ENCODE assay signal across 11 mouse cellular contexts in genomic region chr16:17743279-17743678, GRCm38 (mm10). TPM values are rescaled to one million over a fixed set of nuclear protein-coding genes. Genes with fewer than 3 reads are reported as not detected.
A peak's percentile ranks its signal among the peaks of the same experiment; 100 is the strongest.
DNase-seq lines count a peak whose midpoint lies in the region; ATAC-seq and TF ChIP-seq lines count a peak whose summit lies in the region.
"Had no signal": no experiment of that assay in that cellular context is flagged by ENCODE, and none has a peak within 500 bp of the region (broad histone marks: within the 10 kb centered on the region; RNA-seq: fewer than 3 reads in every experiment).

No protein-coding gene starts in this region.

- TF ChIP-seq CTCF in heart, postnatal 0 days (IDR thresholded peaks at IDR 0.05; ENCODE audit: low read depth), result peak; percentile 48

- no peak overlapping the region for H3K27ac ChIP-seq in heart, postnatal 0 days (ENCODE audit: low read depth)
- no peak overlapping the region for H3K27ac ChIP-seq in forebrain, embryonic 14.5 days (ENCODE audit: low read depth, low read length)
- H3K27ac ChIP-seq: neural tube, embryonic 15.5 days had no signal

- intact Hi-C loops in heart, postnatal 25 days (cut with DNase I), result no loop called here

- 32% methylated on average over 4 of the region's 4 CpGs for WGBS in heart, postnatal 0 days
- 38% methylated on average over 4 of the region's 4 CpGs for WGBS in forebrain, embryonic 14.5 days

- no peak overlapping the region for H3K4me3 ChIP-seq in heart, postnatal 0 days (ENCODE audit: low read depth, low read length)
- H3K4me3 ChIP-seq in forebrain, embryonic 14.5 days (ENCODE audit: low read depth, low read length), result no peak overlapping the region
- H3K4me3 ChIP-seq: neural tube, embryonic 15.5 days had no signal

- H3K4me2 ChIP-seq in heart, postnatal 0 days (ENCODE audit: low read depth, low read length), result no peak overlapping the region
- no peak overlapping the region for H3K4me2 ChIP-seq in forebrain, embryonic 14.5 days (ENCODE audit: low read length)
- H3K4me2 ChIP-seq: heart, embryonic 11.5 days; neural tube, embryonic 15.5 days had no signal

- DNase-seq in heart, postnatal 0 days (ENCODE audit: low spot score), result no peak
- no peak for DNase-seq in heart, postnatal 25 days (ENCODE audit: low spot score)
- DNase-seq in 3134 (ENCODE audit: extremely low read depth, insufficient read length, low spot score) (peak; percentile 38), adipocyte (ENCODE audit: low spot score) (peak; percentile 50)
- peak; percentile 37 to 62 for DNase-seq in kidney, postnatal 4 days
- no peak for DNase-seq in forebrain, embryonic 14.5 days (ENCODE audit: low spot score)
- no peak for DNase-seq in ovary, postnatal 14 days (ENCODE audit: low spot score)
- no peak for DNase-seq in cerebellum, adult 9-11 months

- H3K36me3 ChIP-seq in heart, postnatal 0 days (replicated peaks; ENCODE audit: control insufficient read depth, insufficient read depth, low read length), result no peaks in the 10 kb centered on the region
- H3K36me3 ChIP-seq in forebrain, embryonic 14.5 days (ENCODE audit: control insufficient read depth, insufficient read depth, low read length), result no peaks in the 10 kb centered on the region
- H3K36me3 ChIP-seq: neural tube, embryonic 15.5 days had no signal

- no peak overlapping the region for H3K9ac ChIP-seq in heart, postnatal 0 days (replicated peaks; ENCODE audit: low read depth, low read length)
- no peak overlapping the region for H3K9ac ChIP-seq in forebrain, embryonic 14.5 days (ENCODE audit: low read length)
- H3K9ac ChIP-seq: neural tube, embryonic 15.5 days had no signal

- peaks cover 8% of the 10 kb centered on the region; the same call in 1 of the 2 replicates for H3K9me3 ChIP-seq in heart, postnatal 0 days (replicated peaks; ENCODE audit: control insufficient read depth, low read length)
- no peaks in the 10 kb centered on the region for H3K9me3 ChIP-seq in forebrain, embryonic 14.5 days (replicated peaks; ENCODE audit: control insufficient read depth, low read length)
- H3K9me3 ChIP-seq: neural tube, embryonic 15.5 days had no signal

- no peaks in the 10 kb centered on the region for H3K27me3 ChIP-seq in heart, postnatal 0 days (ENCODE audit: control insufficient read depth, insufficient read depth, low read length)
- no peaks in the 10 kb centered on the region for H3K27me3 ChIP-seq in forebrain, embryonic 14.5 days (replicated peaks; ENCODE audit: control insufficient read depth, insufficient read depth, low read length)
- H3K27me3 ChIP-seq: neural tube, embryonic 15.5 days had no signal

- ATAC-seq in heart, postnatal 0 days (ENCODE audit: insufficient read depth, low read depth), result peak; percentile 49; the same call in 1 of the 2 replicates
- ATAC-seq in forebrain, embryonic 14.5 days, result no peak

- H3K4me1 ChIP-seq in heart, postnatal 0 days (ENCODE audit: control insufficient read depth, insufficient read depth), result no peaks in the 10 kb centered on the region
- H3K4me1 ChIP-seq in forebrain, embryonic 14.5 days (ENCODE audit: control insufficient read depth, insufficient read depth, low read length), result no peaks in the 10 kb centered on the region
- H3K4me1 ChIP-seq: neural tube, embryonic 15.5 days had no signal

- TF ChIP-seq EP300 in heart, postnatal 0 days (IDR thresholded peaks at IDR 0.05; ENCODE audit: low read depth), result no peak

RNA-seq across cellular contexts. Expression of gene Med15, which starts 10.6 kb away (rescaled TPM):
- 40.2 and 63.7 TPM in 2 replicates for total RNA-seq in heart, postnatal 0 days (2014; rRNA removed; ENCODE audit: low replicate concordance)
- 18.0 and 18.6 TPM in 2 replicates for polyA plus RNA-seq in heart, postnatal 0 days (2015; fragmentation: Nextera tagmentation; extraction: Ambion mirVana)
- 10 to 100 TPM; 24.5 to 26.6 TPM for total RNA-seq in heart, postnatal 25 days (2021)
- 23.4 and 31.8 TPM in 2 replicates for polyA plus RNA-seq in forebrain, embryonic 14.5 days (2014; fragmentation: Nextera tagmentation; extraction: Ambion mirVana)

RNA-seq across cellular contexts. Expression of gene Klhl22, which starts 16.1 kb away (rescaled TPM):
- 42.0 and 47.4 TPM in 2 replicates for total RNA-seq in heart, postnatal 0 days (2014; rRNA removed; ENCODE audit: low replicate concordance)
- 21.7 and 23.0 TPM in 2 replicates for polyA plus RNA-seq in heart, postnatal 0 days (2015; fragmentation: Nextera tagmentation; extraction: Ambion mirVana)
- 10 to 100 TPM; 16.1 to 16.7 TPM for total RNA-seq in heart, postnatal 25 days (2021)
- 68.2 and 71.9 TPM in 2 replicates for polyA plus RNA-seq in forebrain, embryonic 14.5 days (2014; fragmentation: Nextera tagmentation; extraction: Ambion mirVana)

RNA-seq across cellular contexts. Expression of gene Scarf2, which starts 53.8 kb away (rescaled TPM):
- 19.3 and 25.4 TPM in 2 replicates for total RNA-seq in heart, postnatal 0 days (2014; rRNA removed; ENCODE audit: low replicate concordance)
- polyA plus RNA-seq in heart, postnatal 0 days (2015; fragmentation: Nextera tagmentation; extraction: Ambion mirVana), result 2.6 and 2.8 TPM in 2 replicates
- total RNA-seq in heart, postnatal 25 days (2021), result 1 to 10 TPM; 5.1 to 5.6 TPM
- 0.89 and 1.1 TPM in 2 replicates for polyA plus RNA-seq in forebrain, embryonic 14.5 days (2014; fragmentation: Nextera tagmentation; extraction: Ambion mirVana)
- total RNA-seq: megakaryocyte-erythroid progenitor cell, adult 5-6 weeks had no signal

Comparison
In these comparisons a context has a peak if more than half of its experiments do, and no peak if none do; other contexts are left out.
1. DNase-seq: peak in 3134 (single experiment), adipocyte (single experiment) and kidney, postnatal 4 days (2 of 2); none in heart, postnatal 0 days (single experiment), heart, postnatal 25 days (single experiment), forebrain, embryonic 14.5 days (single experiment), ovary, postnatal 14 days (single experiment) and cerebellum, adult 9-11 months (single experiment).